Comparison of ENCODE assay signal across 15 mouse cellular contexts in genomic region chr17:28286964-28287363, GRCm38 (mm10). TPM values are rescaled to one million over a fixed set of nuclear protein-coding genes. Genes with fewer than 3 reads are reported as not detected.
DNase-seq lines count a peak whose midpoint lies in the region; ATAC-seq and TF ChIP-seq lines count a peak whose summit lies in the region.
"Had no signal": no experiment of that assay in that cellular context is flagged by ENCODE, and none has a peak within 500 bp of the region (broad histone marks: within the 10 kb centered on the region; RNA-seq: fewer than 3 reads in every experiment).

No protein-coding gene starts in this region.

- H3K27ac ChIP-seq in forebrain, embryonic 12.5 days = peak overlapping the region; percentile 4
- H3K27ac ChIP-seq in forebrain, embryonic 14.5 days (ENCODE audit: low read depth, low read length) = no peak overlapping the region
- H3K27ac ChIP-seq in liver, embryonic 14.5 days = no peak overlapping the region
- H3K27ac ChIP-seq in liver, postnatal 0 days (ENCODE audit: low read depth) = no peak overlapping the region
- H3K27ac ChIP-seq in small intestine, adult 2 months (ENCODE audit: insufficient read depth, low read depth, low read length) = peak overlapping the region; percentile 94
- H3K27ac ChIP-seq: midbrain, embryonic 13.5 days had no signal

- DNase-seq in forebrain, embryonic 14.5 days (ENCODE audit: low spot score) = no peak
- DNase-seq in liver, embryonic 14.5 days (ENCODE audit: low read depth in 3 of 3, low spot score in 3 of 3) = no peak
- no peak for DNase-seq in liver, postnatal 0 days
- DNase-seq in kidney, adult 9 months = peak; percentile 60
- DNase-seq in cerebellum, adult 11 months = no peak
- DNase-seq: adrenal gland, postnatal 36 days; gastrocnemius, postnatal 10 days; lung, postnatal 36 days; thymus, postnatal 25 days had no signal

- TF ChIP-seq CTCF in liver, embryonic 14.5 days (IDR thresholded peaks at IDR 0.05; ENCODE audit: low read depth) = peak; percentile 20; the same call in 1 of the 2 replicates
- no peak for TF ChIP-seq CTCF in liver, postnatal 0 days (IDR thresholded peaks at IDR 0.05; ENCODE audit: low read depth)
- TF ChIP-seq CTCF in small intestine, adult 2 months (IDR thresholded peaks at IDR 0.05; ENCODE audit: extremely low read depth, insufficient read length, insufficient replicate concordance, low read depth, low read length) = peak; percentile 29; the same call in 1 of the 2 replicates

- WGBS in forebrain, embryonic 12.5 days = 38% methylated on average over 5 of the region's 5 CpGs
- 41% methylated on average over 5 of the region's 5 CpGs for whole genome bisulfite sequencing in forebrain, embryonic 14.5 days
- WGBS in liver, embryonic 14.5 days (ENCODE audit: insufficient replicate concordance) = 56% methylated on average over 5 of the region's 5 CpGs
- WGBS in liver, postnatal 0 days (ENCODE audit: insufficient replicate concordance) = 68% methylated on average over 5 of the region's 5 CpGs
- WGBS in small intestine, adult 2 months = 34% methylated on average over 5 of the region's 5 CpGs

- no peak overlapping the region for H3K9ac ChIP-seq in forebrain, embryonic 12.5 days
- no peak overlapping the region for H3K9ac ChIP-seq in forebrain, embryonic 14.5 days (ENCODE audit: low read length)
- no peak overlapping the region for H3K9ac ChIP-seq in liver, embryonic 14.5 days (replicated peaks)
- no peak overlapping the region for H3K9ac ChIP-seq in liver, postnatal 0 days (replicated peaks)
- H3K9ac ChIP-seq: forebrain, postnatal 0 days; midbrain, embryonic 13.5 days had no signal

- H3K4me1 ChIP-seq in forebrain, embryonic 12.5 days = peaks cover 9% of the 10 kb centered on the region; the same call in 1 of the 2 replicates
- H3K4me1 ChIP-seq in forebrain, embryonic 14.5 days (ENCODE audit: control insufficient read depth, insufficient read depth, low read length) = no peaks in the 10 kb centered on the region
- H3K4me1 ChIP-seq in liver, embryonic 14.5 days (replicated peaks; ENCODE audit: control insufficient read depth in 2 of 2, insufficient read depth in 2 of 2, low read length in 1 of 2) = peaks cover 0 to 11% of the 10 kb centered on the region in 2 experiments; a peak in 3 of 4 replicates
- peaks cover 28% of the 10 kb centered on the region for H3K4me1 ChIP-seq in liver, postnatal 0 days (ENCODE audit: insufficient read depth)
- peaks cover 61% of the 10 kb centered on the region for H3K4me1 ChIP-seq in small intestine, adult 2 months (ENCODE audit: control insufficient read depth, insufficient read depth, insufficient read length, low read length)

- no peaks in the 10 kb centered on the region for H3K36me3 ChIP-seq in forebrain, embryonic 12.5 days (replicated peaks)
- H3K36me3 ChIP-seq in forebrain, embryonic 14.5 days (ENCODE audit: control insufficient read depth, insufficient read depth, low read length) = no peaks in the 10 kb centered on the region
- no peaks in the 10 kb centered on the region for H3K36me3 ChIP-seq in liver, embryonic 14.5 days (replicated peaks; ENCODE audit: control insufficient read depth, insufficient read depth, low read depth)
- no peaks in the 10 kb centered on the region for H3K36me3 ChIP-seq in liver, postnatal 0 days (replicated peaks; ENCODE audit: insufficient read depth, low read length)
- peaks cover 26% of the 10 kb centered on the region for H3K36me3 ChIP-seq in small intestine, adult 2 months (ENCODE audit: control insufficient read depth, insufficient read depth, low read length)
- H3K36me3 ChIP-seq: midbrain, embryonic 13.5 days had no signal

- TF ChIP-seq EP300 in liver, embryonic 14.5 days (IDR thresholded peaks at IDR 0.05; ENCODE audit: low read depth) = no peak
- TF ChIP-seq EP300 in liver, postnatal 0 days (IDR thresholded peaks at IDR 0.05; ENCODE audit: low read depth) = no peak

- H3K4me2 ChIP-seq in forebrain, embryonic 12.5 days = no peak overlapping the region
- no peak overlapping the region for H3K4me2 ChIP-seq in forebrain, embryonic 14.5 days (ENCODE audit: low read length)
- no peak overlapping the region for H3K4me2 ChIP-seq in liver, embryonic 14.5 days (ENCODE audit: low read depth)
- H3K4me2 ChIP-seq in liver, postnatal 0 days (ENCODE audit: low read depth, low read length) = no peak overlapping the region
- H3K4me2 ChIP-seq: heart, embryonic 11.5 days; midbrain, embryonic 13.5 days had no signal

- H3K9me3 ChIP-seq in forebrain, embryonic 12.5 days = no peaks in the 10 kb centered on the region
- no peaks in the 10 kb centered on the region for H3K9me3 ChIP-seq in forebrain, embryonic 14.5 days (replicated peaks; ENCODE audit: control insufficient read depth, low read length)
- no peaks in the 10 kb centered on the region for H3K9me3 ChIP-seq in liver, embryonic 14.5 days (ENCODE audit: control insufficient read depth, low read length)
- no peaks in the 10 kb centered on the region for H3K9me3 ChIP-seq in liver, postnatal 0 days (ENCODE audit: low read length)
- H3K9me3 ChIP-seq: midbrain, embryonic 13.5 days had no signal

- TF ChIP-seq POLR2A in small intestine, adult 2 months (IDR thresholded peaks at IDR 0.05; ENCODE audit: low read depth, low read length) = no peak

- no peaks in the 10 kb centered on the region for H3K27me3 ChIP-seq in forebrain, embryonic 12.5 days
- H3K27me3 ChIP-seq in forebrain, embryonic 14.5 days (replicated peaks; ENCODE audit: control insufficient read depth, insufficient read depth, low read length) = no peaks in the 10 kb centered on the region
- no peaks in the 10 kb centered on the region for H3K27me3 ChIP-seq in liver, embryonic 14.5 days (ENCODE audit: control insufficient read depth, insufficient read depth, low read length)
- H3K27me3 ChIP-seq in liver, postnatal 0 days (ENCODE audit: insufficient read depth, low read length) = no peaks in the 10 kb centered on the region
- H3K27me3 ChIP-seq in small intestine, adult 2 months (ENCODE audit: control insufficient read depth, insufficient read depth, low read length) = no peaks in the 10 kb centered on the region
- H3K27me3 ChIP-seq: midbrain, embryonic 13.5 days had no signal

- H3K4me3 ChIP-seq in forebrain, embryonic 12.5 days (replicated peaks) = no peak overlapping the region
- H3K4me3 ChIP-seq in forebrain, embryonic 14.5 days (ENCODE audit: low read depth, low read length) = no peak overlapping the region
- no peak overlapping the region for H3K4me3 ChIP-seq in liver, embryonic 14.5 days (ENCODE audit: insufficient read depth in 1 of 2, low read depth in 2 of 2, low read length in 2 of 2)
- H3K4me3 ChIP-seq in liver, postnatal 0 days (ENCODE audit: low read depth, low read length) = no peak overlapping the region
- H3K4me3 ChIP-seq in small intestine, adult 2 months (ENCODE audit: low read depth, low read length) = no peak overlapping the region
- H3K4me3 ChIP-seq: midbrain, embryonic 13.5 days had no signal

- ATAC-seq in forebrain, embryonic 12.5 days (ENCODE audit: low FRiP score) = no peak
- no peak for ATAC-seq in forebrain, embryonic 14.5 days
- ATAC-seq in liver, embryonic 14.5 days (ENCODE audit: insufficient read depth) = no peak
- ATAC-seq in liver, postnatal 0 days = no peak
- ATAC-seq in CD4-positive, CD25-positive, alpha-beta regulatory T cell, adult 4 months = no peak
- ATAC-seq: forebrain, postnatal 0 days; midbrain, embryonic 13.5 days had no signal

RNA-seq across cellular contexts. Expression of gene Fance, which starts 26.4 kb away (rescaled TPM):
- 25.9 and 26.0 TPM in 2 replicates for polyA plus RNA-seq in forebrain, embryonic 12.5 days (2016; fragmentation: Nextera tagmentation; extraction: Ambion mirVana)
- polyA plus RNA-seq in forebrain, embryonic 14.5 days (2014; fragmentation: Nextera tagmentation; extraction: Ambion mirVana) = 21.7 and 24.5 TPM in 2 replicates
- polyA plus RNA-seq in liver, embryonic 14.5 days (2012; rRNA removed) = 4.5 and 5.5 TPM in 2 replicates
- polyA plus RNA-seq in liver, embryonic 14.5 days (2014; fragmentation: Nextera tagmentation; extraction: Ambion mirVana) = 9.4 and 10.4 TPM in 2 replicates
- polyA plus RNA-seq in liver, postnatal 0 days (2015; fragmentation: Nextera tagmentation; extraction: Ambion mirVana) = 6.7 and 7.1 TPM in 2 replicates
- 13.3 and 16.6 TPM in 2 replicates for polyA plus RNA-seq in small intestine, adult 2 months (2012; rRNA removed)
- 1 to 10 TPM; 3.7 to 7.7 TPM for polyA plus RNA-seq in CD4-positive, CD25-positive, alpha-beta regulatory T cell, adult 4 months (2017; shearing (Covaris generic))

RNA-seq across cellular contexts. Expression of gene Rpl10a, which starts 41.3 kb away (rescaled TPM):
- polyA plus RNA-seq in forebrain, embryonic 12.5 days (2016; fragmentation: Nextera tagmentation; extraction: Ambion mirVana) = 370 and 384 TPM in 2 replicates
- 360 and 532 TPM in 2 replicates for polyA plus RNA-seq in forebrain, embryonic 14.5 days (2014; fragmentation: Nextera tagmentation; extraction: Ambion mirVana)
- 1,169 and 1,992 TPM in 2 replicates for polyA plus RNA-seq in liver, embryonic 14.5 days (2012; rRNA removed)
- 506 and 510 TPM in 2 replicates for polyA plus RNA-seq in liver, embryonic 14.5 days (2014; fragmentation: Nextera tagmentation; extraction: Ambion mirVana)
- polyA plus RNA-seq in liver, postnatal 0 days (2015; fragmentation: Nextera tagmentation; extraction: Ambion mirVana) = 296 and 311 TPM in 2 replicates
- 1,432 and 2,365 TPM in 2 replicates for polyA plus RNA-seq in small intestine, adult 2 months (2012; rRNA removed)
- 100 to 1,000 TPM; 798 to 811 TPM for polyA plus RNA-seq in CD4-positive, CD25-positive, alpha-beta regulatory T cell, adult 4 months (2017; shearing (Covaris generic))

RNA-seq across cellular contexts. Expression of gene Ppard, which starts 54.5 kb away (rescaled TPM):
- polyA plus RNA-seq in forebrain, embryonic 12.5 days (2016; fragmentation: Nextera tagmentation; extraction: Ambion mirVana) = 1.4 and 1.6 TPM in 2 replicates
- 1.7 and 1.8 TPM in 2 replicates for polyA plus RNA-seq in forebrain, embryonic 14.5 days (2014; fragmentation: Nextera tagmentation; extraction: Ambion mirVana)
- polyA plus RNA-seq in liver, embryonic 14.5 days (2012; rRNA removed) = 5.6 and 6.5 TPM in 2 replicates
- polyA plus RNA-seq in liver, embryonic 14.5 days (2014; fragmentation: Nextera tagmentation; extraction: Ambion mirVana) = 0.76 and 0.92 TPM in 2 replicates
- 0.66 and 0.73 TPM in 2 replicates for polyA plus RNA-seq in liver, postnatal 0 days (2015; fragmentation: Nextera tagmentation; extraction: Ambion mirVana)
- polyA plus RNA-seq in small intestine, adult 2 months (2012; rRNA removed) = 118 and 203 TPM in 2 replicates
- 1 to 10 TPM; 2.6 to 4.6 TPM for polyA plus RNA-seq in CD4-positive, CD25-positive, alpha-beta regulatory T cell, adult 4 months (2017; shearing (Covaris generic))

Comparison
In these comparisons a context has a peak if more than half of its experiments do, and no peak if none do; other contexts are left out.
1. H3K27ac ChIP-seq: peak in forebrain, embryonic 12.5 days (single experiment) and small intestine, adult 2 months (single experiment); none in forebrain, embryonic 14.5 days (single experiment), liver, embryonic 14.5 days (single experiment) and liver, postnatal 0 days (single experiment).
2. RNA of gene Ppard, which starts 54.5 kb away (polyA plus RNA-seq): 118 to 203 TPM in small intestine, adult 2 months; 0.76 to 6.5 TPM in liver, embryonic 14.5 days, 2.6 to 4.6 TPM in CD4-positive, CD25-positive, alpha-beta regulatory T cell, adult 4 months, 1.7 to 1.8 TPM in forebrain, embryonic 14.5 days, 1.4 to 1.6 TPM in forebrain, embryonic 12.5 days and 0.66 to 0.73 TPM in liver, postnatal 0 days; every median in the first group is over 10 times any median in the second.